Mouse (Mus musculus) megakaryocyte, embryonic 14.5 days (primary cell): Measurements from ENCODE around the gene Mlxip.

ENCODE experiments used
- FLI1 ChIP-seq: IDR thresholded peaks from 2 replicates; pipeline ENCODE4 v1.6.1; 2012; ENCODE audit warnings: low read length, inconsistent platforms, mixed read lengths
- GATA1 ChIP-seq: IDR thresholded peaks from 3 replicates; pipeline ENCODE4 v1.6.1; 2012; ENCODE audit warnings: mixed read lengths, low read length, inconsistent platforms, borderline replicate concordance

DNA sequence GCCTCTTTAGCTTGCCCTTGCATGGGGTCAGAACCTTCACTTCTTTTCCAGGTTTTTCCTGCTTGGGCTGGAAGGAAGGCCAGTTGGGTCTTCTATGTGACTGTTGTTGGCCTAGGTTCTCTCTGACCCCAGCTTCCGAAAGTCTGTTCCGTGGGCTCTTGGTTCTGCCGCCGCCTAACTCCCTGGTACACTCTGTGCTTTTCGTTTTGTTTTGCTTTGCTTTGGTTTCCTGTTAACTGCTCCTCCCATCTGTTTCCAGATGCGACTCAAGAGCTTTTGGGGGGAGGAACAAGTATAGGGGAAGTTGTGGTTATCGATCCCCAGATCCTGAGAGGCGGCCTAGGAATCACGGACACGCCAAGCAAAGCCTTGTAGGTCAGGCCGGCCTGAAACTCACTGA, 3.2 kb downstream of the Mlxip start:
- TF ChIP-seq GATA1 (no peak), FLI1 (no peak)
